Mouse (Mus musculus) limb, embryonic 10.5 days (tissue): ENCODE results near the gene Fgd6. TPM values are rescaled to one million over a fixed set of nuclear protein-coding genes. Genes with fewer than 3 reads are reported as not detected.

ENCODE experiments used
- DNase-seq: peaks from one replicate; pipeline ENCODE4 v3.0.0-alpha.2; 2017; ENCODE audit warnings: low spot score
- H3K27ac ChIP-seq: fragments of 300-500 bp; sonication (generic); 2 replicates; pipeline ENCODE4 v1.5.1; 2016; ENCODE audit warnings: mild to moderate bottlenecking
- H3K27me3 ChIP-seq: fragments of 300-500 bp; sonication (generic); 2 replicates; pipeline ENCODE4 v1.6.1; 2016; ENCODE audit warnings: low read depth, mild to moderate bottlenecking; ENCODE audit not compliant: poor library complexity, severe bottlenecking
- H3K36me3 ChIP-seq: fragments of 300-500 bp; sonication (generic); 2 replicates; pipeline ENCODE4 v1.6.1; 2016; ENCODE audit warnings: mild to moderate bottlenecking, moderate library complexity
- H3K4me1 ChIP-seq: fragments of 300-500 bp; sonication (generic); 2 replicates; pipeline ENCODE4 v1.6.1; 2016
- H3K4me3 ChIP-seq: fragments of 300-500 bp; sonication (generic); 2 replicates; pipeline ENCODE4 v1.5.1; 2016; ENCODE audit warnings: mild to moderate bottlenecking, moderate library complexity
- H3K9me3 ChIP-seq: fragments of 300-500 bp; sonication (generic); replicated peaks from 2 replicates; pipeline ENCODE4 v1.6.1; 2016; ENCODE audit warnings: mild to moderate bottlenecking
- WGBS: fragments of 180-500 bp; shearing (Covaris S2); methylation state at CpG from one replicate; pipeline ENCODE4 v1.1.7; 2016; 5-methylcytosine and 5-hydroxymethylcytosine counted together
- polyA plus RNA-seq: library from polyadenylated mRNA; unstranded; fragments of >200 nt; fragmentation: Nextera tagmentation; extraction: Ambion mirVana; gene quantifications from 2 replicates; pipeline ENCODE4 v1.2.1, GENCODE M21; 2016

Gene Fgd6
- polyA plus RNA-seq, 1 experiment from 2014 or later = 4.5 TPM

- Histone ChIP-seq H3K9me3 (no peaks in the 10 kb centered on the region), H3K27me3 (no peaks in the 10 kb centered on the region), H3K4me1 (peaks cover 12% of the 10 kb centered on the region; the same call in 1 of the 2 replicates), H3K27ac (no peak overlapping the region), H3K4me3 (no peak overlapping the region), H3K36me3 (peaks cover 27% of the 10 kb centered on the region)
- WGBS = 83% methylated on average over 8 of the region's 8 CpGs
- no peak for DNase-seq
Measured at GRCm38 (mm10) chr10:94049121-94049520, 13.3 kb downstream of the Fgd6 start.

GRCm38 (mm10) chr10:94050736-94051135 lies 14.9 kb downstream of the Fgd6 start:
- no peaks in the 10 kb centered on the region for H3K9me3 ChIP-seq
- 95% methylated on average over 5 of the region's 5 CpGs for WGBS
- no peaks in the 10 kb centered on the region for H3K27me3 ChIP-seq
- peaks cover 12% of the 10 kb centered on the region; the same call in 1 of the 2 replicates for H3K4me1 ChIP-seq
- no peak overlapping the region for H3K27ac ChIP-seq
- H3K4me3 ChIP-seq = no peak overlapping the region
- peaks cover 11% of the 10 kb centered on the region for H3K36me3 ChIP-seq
- no peak for DNase-seq

- WGBS = 88% methylated on average over 6 of the region's 6 CpGs
- Histone ChIP-seq H3K4me3 (no peak overlapping the region), H3K27me3 (no peaks in the 10 kb centered on the region), H3K9me3 (no peaks in the 10 kb centered on the region), H3K4me1 (peaks cover 3% of the 10 kb centered on the region; the same call in 1 of the 2 replicates), H3K36me3 (no peaks in the 10 kb centered on the region), H3K27ac (no peak overlapping the region)
- no peak for DNase-seq
Measured at GRCm38 (mm10) chr10:94056487-94056886, 20.7 kb downstream of the Fgd6 start.

- peaks cover 6% of the 10 kb centered on the region for H3K4me1 ChIP-seq
- H3K27me3 ChIP-seq = no peaks in the 10 kb centered on the region
- no peak for DNase-seq
- 95% methylated on average over 8 of the region's 8 CpGs for WGBS
- no peaks in the 10 kb centered on the region for H3K9me3 ChIP-seq
- H3K27ac ChIP-seq = no peak overlapping the region
- H3K4me3 ChIP-seq = no peak overlapping the region
- H3K36me3 ChIP-seq = no peaks in the 10 kb centered on the region
Measured at GRCm38 (mm10) chr10:94059618-94060055, 23.8 kb downstream of the Fgd6 start.

GRCm38 (mm10) chr10:94060190-94060589 lies 24.4 kb downstream of the Fgd6 start:
- H3K27ac ChIP-seq = no peak overlapping the region

GRCm38 (mm10) chr10:94062357-94062756 lies 26.6 kb downstream of the Fgd6 start:
- Histone ChIP-seq H3K4me1 (peaks cover 7% of the 10 kb centered on the region; the same call in 1 of the 2 replicates), H3K4me3 (no peak overlapping the region), H3K27me3 (no peaks in the 10 kb centered on the region), H3K9me3 (no peaks in the 10 kb centered on the region), H3K36me3 (no peaks in the 10 kb centered on the region), H3K27ac (no peak overlapping the region)
- WGBS = 87% methylated on average over 5 of the region's 5 CpGs
- DNase-seq = no peak

More at GRCm38 (mm10) chr10:94060190-94060589, 24.4 kb downstream of the Fgd6 start:
- H3K4me3 ChIP-seq = no peak overlapping the region
- no peaks in the 10 kb centered on the region for H3K27me3 ChIP-seq
- no peak for DNase-seq
- WGBS = 83% methylated on average over 8 of the region's 8 CpGs
- H3K36me3 ChIP-seq = no peaks in the 10 kb centered on the region
- H3K9me3 ChIP-seq = no peaks in the 10 kb centered on the region
- peaks cover 10% of the 10 kb centered on the region for H3K4me1 ChIP-seq

GRCm38 (mm10) chr10:94066896-94067295 lies 31.1 kb downstream of the Fgd6 start:
- Histone ChIP-seq H3K27me3 (no peaks in the 10 kb centered on the region), H3K36me3 (no peaks in the 10 kb centered on the region), H3K4me1 (peaks cover 14% of the 10 kb centered on the region), H3K4me3 (no peak overlapping the region), H3K9me3 (no peaks in the 10 kb centered on the region), H3K27ac (no peak overlapping the region)
- no peak for DNase-seq
- WGBS = 71% methylated on average over 3 of the region's 3 CpGs

GRCm38 (mm10) chr10:94068701-94069100 lies 32.9 kb downstream of the Fgd6 start:
- no peak for DNase-seq
- H3K9me3 ChIP-seq = no peaks in the 10 kb centered on the region
- 84% methylated on average over 5 of the region's 5 CpGs for WGBS
- H3K4me3 ChIP-seq = no peak overlapping the region
- no peaks in the 10 kb centered on the region for H3K36me3 ChIP-seq
- no peak overlapping the region for H3K27ac ChIP-seq
- peaks cover 31% of the 10 kb centered on the region for H3K4me1 ChIP-seq
- no peaks in the 10 kb centered on the region for H3K27me3 ChIP-seq

- no peak for DNase-seq
- WGBS = 45% methylated on average over 7 of the region's 7 CpGs
- H3K27ac ChIP-seq = no peak overlapping the region
Measured at GRCm38 (mm10) chr10:94071641-94072040, 35.8 kb downstream of the Fgd6 start.

GRCm38 (mm10) chr10:94072261-94072915 lies 36.6 kb downstream of the Fgd6 start:
- no peak for DNase-seq
- Histone ChIP-seq H3K4me3 (no peak overlapping the region), H3K4me1 (peaks cover 31% of the 10 kb centered on the region), H3K27me3 (no peaks in the 10 kb centered on the region), H3K27ac (peak overlapping the region; percentile 73), H3K9me3 (no peaks in the 10 kb centered on the region), H3K36me3 (peaks cover 17% of the 10 kb centered on the region)
- WGBS = 54% methylated on average over 10 of the region's 10 CpGs

More at GRCm38 (mm10) chr10:94071641-94072040, 35.8 kb downstream of the Fgd6 start:
- Histone ChIP-seq H3K27me3 (no peaks in the 10 kb centered on the region), H3K4me3 (no peak overlapping the region), H3K36me3 (peaks cover 17% of the 10 kb centered on the region), H3K4me1 (peaks cover 24% of the 10 kb centered on the region), H3K9me3 (no peaks in the 10 kb centered on the region)

GRCm38 (mm10) chr10:94072916-94073465 lies 37.2 kb downstream of the Fgd6 start:
- H3K4me3 ChIP-seq = no peak overlapping the region
- peaks cover 35% of the 10 kb centered on the region for H3K4me1 ChIP-seq
- 67% methylated on average over 4 of the region's 4 CpGs for WGBS
- peaks cover 17% of the 10 kb centered on the region for H3K36me3 ChIP-seq
- no peaks in the 10 kb centered on the region for H3K9me3 ChIP-seq
- no peaks in the 10 kb centered on the region for H3K27me3 ChIP-seq
- DNase-seq = no peak
- H3K27ac ChIP-seq = peak overlapping the region; percentile 73

- Histone ChIP-seq H3K27ac (0 out of 2 replicates have a peak overlapping the region, but pooled peaks have one; percentile 14), H3K27me3 (no peaks in the 10 kb centered on the region), H3K4me3 (no peak overlapping the region), H3K9me3 (no peaks in the 10 kb centered on the region), H3K36me3 (peaks cover 17% of the 10 kb centered on the region), H3K4me1 (peaks cover 28% of the 10 kb centered on the region)
- 73% methylated on average over 14 of the region's 14 CpGs for WGBS
- no peak for DNase-seq
Measured at GRCm38 (mm10) chr10:94076966-94077825, 41.4 kb downstream of the Fgd6 start.

GRCm38 (mm10) chr10:94080740-94081139 lies 44.9 kb downstream of the Fgd6 start:
- Histone ChIP-seq H3K9me3 (no peaks in the 10 kb centered on the region), H3K27ac (no peak overlapping the region), H3K27me3 (no peaks in the 10 kb centered on the region), H3K4me1 (peaks cover 17% of the 10 kb centered on the region), H3K4me3 (no peak overlapping the region), H3K36me3 (no peaks in the 10 kb centered on the region)
- no peak for DNase-seq
- WGBS = 62% methylated on average over 3 of the region's 3 CpGs
